Mouse (Mus musculus): Measurements from ENCODE around the gene Otos.

DNA sequence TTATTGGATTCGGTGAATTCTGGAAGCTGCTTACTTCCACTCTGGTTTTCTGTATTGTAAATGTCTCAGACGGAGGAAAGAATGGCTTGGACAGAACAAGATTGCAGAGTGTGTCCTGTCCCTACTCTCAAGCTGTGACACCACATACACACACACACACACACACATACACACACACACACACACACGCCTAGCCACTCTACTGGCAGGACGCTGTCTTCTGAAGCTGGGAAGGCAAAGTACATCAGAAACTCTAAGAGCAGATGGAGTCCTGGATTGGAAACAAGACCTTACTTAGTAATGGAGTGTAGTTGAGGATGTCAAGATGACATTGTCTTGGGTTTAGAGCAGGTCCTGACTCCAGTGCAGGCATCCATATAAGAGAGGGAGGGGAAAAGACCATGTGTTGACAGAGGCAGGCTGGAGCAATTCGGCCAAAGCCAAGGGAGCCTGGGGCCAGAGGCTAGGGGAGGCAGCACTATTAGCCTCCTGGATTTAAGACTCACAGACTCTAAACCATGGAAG lies 24.7 kb upstream of the Otos start:
- TF ChIP-seq GATA1 (IDR thresholded peaks at IDR 0.05; ENCODE audit: borderline replicate concordance, low read length) (no peak), FLI1 (IDR thresholded peaks at IDR 0.05; ENCODE audit: low read length) (no peak)
